Mouse (Mus musculus) erythroid progenitor cell, adult 5-6 weeks (primary cell): ENCODE data around the gene Smpd3. TPM values are rescaled to one million over a fixed set of nuclear protein-coding genes. Genes with fewer than 3 reads are reported as not detected.
"Not testable (repeated sequence)": the region's sequence is repeated elsewhere in the genome, so short reads cannot be mapped to it uniquely, and the experiment has no call there.

ENCODE experiments used
- ATAC-seq: replicated peaks from 2 replicates; pipeline ENCODE4 v1.8.0; 2016; ENCODE audit warnings: moderate number of reproducible peaks, mild to moderate bottlenecking, moderate TSS enrichment, inconsistent platforms; ENCODE audit not compliant: poor library complexity, low FRiP score, severe bottlenecking
- total RNA-seq, 2 experiments: library from RNA; stranded (forward) in 1 of 2; stranded (reverse) in 1 of 2; fragments of 150-400 nt in 1 of 2; fragments of 186-747, 209-891 nt in 1 of 2; gene quantifications; 2 replicates each; pipeline versions ENCODE4 v1.2.3 to v1.2.4; 2015 to 2017; ENCODE audit warnings: low replicate concordance in 2 of 2

The Smpd3 gene
- total RNA-seq, 2 experiments from 2014 or later, result not detected

DNA sequence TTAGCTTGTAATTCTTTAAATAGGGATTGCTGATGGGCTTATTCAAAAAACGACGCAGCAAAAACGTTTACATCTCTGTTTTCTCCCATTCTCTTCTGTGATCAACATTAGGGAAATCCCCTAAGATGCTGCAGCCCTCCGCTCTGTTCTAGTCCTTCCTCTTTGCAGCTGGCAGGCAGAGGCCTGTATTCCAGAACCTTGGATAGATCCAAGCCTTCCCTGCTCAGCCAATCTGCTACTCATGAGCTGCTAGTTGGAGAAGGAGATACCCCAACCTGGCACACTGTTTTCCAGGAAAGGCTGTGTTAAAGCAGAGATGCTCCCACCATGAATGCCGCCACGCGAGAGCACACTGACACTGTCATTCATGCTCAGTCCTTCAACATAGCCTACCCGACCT lies 4.4 kb downstream of the Smpd3 start:
- ATAC-seq, result no peak

DNA sequence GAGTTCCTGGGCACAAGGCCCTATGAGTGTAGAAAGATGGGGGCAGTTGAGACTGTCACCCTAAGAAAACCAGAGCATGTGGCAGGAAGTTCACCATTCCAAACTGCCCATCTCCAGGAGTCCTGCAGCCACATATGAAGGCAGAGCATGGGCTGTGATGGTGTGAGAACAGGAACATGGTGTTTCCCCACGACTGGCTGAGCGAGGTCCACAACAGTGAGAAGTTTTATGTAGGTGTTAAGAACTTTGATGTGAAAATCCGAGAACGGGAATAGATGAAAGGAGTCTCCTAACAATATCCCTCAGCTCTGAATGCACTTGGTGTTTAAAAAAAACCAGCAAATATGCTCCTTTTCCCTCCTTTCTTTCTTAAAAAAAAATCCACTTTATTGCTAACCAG lies 5.3 kb downstream of the Smpd3 start:
- no peak for ATAC-seq

DNA sequence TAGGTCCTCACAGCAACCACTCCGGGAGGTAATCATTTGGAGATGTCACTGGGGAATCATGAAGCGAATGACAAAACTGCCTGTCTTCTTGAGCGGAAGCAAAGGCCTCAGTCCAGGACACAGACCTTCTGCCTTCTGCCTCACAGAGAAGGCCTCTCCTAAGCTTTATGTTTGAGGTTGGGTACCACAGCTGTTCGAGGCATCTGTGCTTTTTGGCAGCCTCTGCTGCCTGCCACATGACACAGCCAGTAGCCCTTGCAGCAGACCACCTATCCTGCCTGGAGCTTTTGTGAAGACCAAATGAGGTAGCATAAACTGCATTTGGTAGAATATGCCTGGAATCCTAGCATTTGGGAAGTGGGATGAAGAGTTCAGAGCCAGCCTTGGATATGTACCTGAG lies 11.2 kb downstream of the Smpd3 start:
- ATAC-seq, result no peak

DNA sequence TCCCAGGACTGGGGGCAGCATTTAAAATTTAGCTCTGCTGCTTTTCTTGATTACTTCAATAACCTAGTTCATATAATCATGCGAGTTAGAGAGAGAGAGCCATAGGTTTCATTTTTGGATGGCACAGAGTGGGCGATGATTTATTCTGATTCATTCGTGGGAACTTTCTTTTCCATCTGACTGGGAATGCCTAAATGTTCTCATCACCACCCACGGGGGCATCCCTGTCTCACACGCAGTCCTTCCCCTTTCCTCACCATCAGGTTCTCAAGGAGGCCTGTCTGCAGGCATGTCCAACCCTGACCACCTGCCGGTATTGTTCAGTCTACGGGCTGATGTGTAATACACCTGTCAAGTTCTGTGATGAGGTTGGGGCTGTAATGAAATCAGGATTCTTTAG lies 16.4 kb downstream of the Smpd3 start:
- ATAC-seq, result no peak

DNA sequence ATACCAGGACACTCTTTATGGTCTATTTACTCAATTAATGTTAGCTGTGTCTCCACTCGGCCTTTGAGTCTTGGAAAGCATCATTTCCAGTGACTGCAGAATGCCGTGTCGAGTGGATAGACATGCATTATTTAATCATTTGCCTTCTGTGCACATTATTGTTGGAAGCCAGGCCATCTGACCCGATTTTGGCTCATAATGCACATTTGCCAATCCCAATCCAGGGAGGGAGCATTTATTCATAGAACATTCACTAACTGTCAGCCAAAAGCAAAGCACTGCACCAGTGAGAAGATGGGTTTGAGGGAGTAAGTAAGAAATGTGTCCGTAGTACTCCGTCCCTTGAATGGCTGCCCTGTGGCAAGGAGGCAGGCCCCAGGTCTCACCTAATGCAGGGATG lies 17.8 kb downstream of the Smpd3 start:
- no peak for ATAC-seq

DNA sequence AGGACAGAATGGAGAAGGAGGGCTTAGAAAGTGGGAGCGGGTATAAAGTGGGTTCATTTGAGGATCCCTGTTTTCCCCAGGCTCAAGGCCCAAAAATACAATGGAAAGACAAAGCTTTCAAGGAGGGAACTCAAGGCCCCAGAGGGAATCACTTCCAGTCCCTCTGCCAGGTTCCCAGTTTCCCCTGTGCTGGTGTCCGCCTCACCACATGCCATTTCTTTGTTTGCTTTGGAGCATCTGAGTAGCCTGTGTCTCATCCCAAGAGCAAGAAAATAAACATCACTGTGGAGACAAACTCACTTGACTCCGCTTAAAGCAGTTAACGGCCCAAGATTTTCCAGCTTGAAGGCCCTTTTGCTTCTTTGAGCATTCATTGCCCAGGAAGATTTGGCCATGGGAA lies 20.7 kb downstream of the Smpd3 start:
- ATAC-seq, result no peak

DNA sequence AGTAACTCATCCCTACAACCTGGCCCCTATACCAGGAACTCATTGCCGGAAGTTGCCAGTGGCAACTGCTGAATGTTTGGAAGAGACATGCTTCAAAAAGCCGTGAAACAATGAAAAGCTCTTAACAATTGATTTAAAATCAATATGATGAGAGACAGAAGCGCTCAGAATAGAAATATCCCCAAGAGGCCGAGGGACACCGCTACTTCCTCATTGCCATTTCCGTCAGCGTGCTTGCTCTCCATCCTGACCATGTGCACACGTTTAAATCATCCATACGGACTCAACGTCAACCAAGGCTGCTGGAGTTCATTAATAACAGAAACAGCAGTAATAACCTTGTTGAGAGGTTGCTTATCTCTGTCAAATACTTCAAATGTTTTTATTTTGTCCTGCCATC lies 21.3 kb downstream of the Smpd3 start:
- no peak for ATAC-seq

DNA sequence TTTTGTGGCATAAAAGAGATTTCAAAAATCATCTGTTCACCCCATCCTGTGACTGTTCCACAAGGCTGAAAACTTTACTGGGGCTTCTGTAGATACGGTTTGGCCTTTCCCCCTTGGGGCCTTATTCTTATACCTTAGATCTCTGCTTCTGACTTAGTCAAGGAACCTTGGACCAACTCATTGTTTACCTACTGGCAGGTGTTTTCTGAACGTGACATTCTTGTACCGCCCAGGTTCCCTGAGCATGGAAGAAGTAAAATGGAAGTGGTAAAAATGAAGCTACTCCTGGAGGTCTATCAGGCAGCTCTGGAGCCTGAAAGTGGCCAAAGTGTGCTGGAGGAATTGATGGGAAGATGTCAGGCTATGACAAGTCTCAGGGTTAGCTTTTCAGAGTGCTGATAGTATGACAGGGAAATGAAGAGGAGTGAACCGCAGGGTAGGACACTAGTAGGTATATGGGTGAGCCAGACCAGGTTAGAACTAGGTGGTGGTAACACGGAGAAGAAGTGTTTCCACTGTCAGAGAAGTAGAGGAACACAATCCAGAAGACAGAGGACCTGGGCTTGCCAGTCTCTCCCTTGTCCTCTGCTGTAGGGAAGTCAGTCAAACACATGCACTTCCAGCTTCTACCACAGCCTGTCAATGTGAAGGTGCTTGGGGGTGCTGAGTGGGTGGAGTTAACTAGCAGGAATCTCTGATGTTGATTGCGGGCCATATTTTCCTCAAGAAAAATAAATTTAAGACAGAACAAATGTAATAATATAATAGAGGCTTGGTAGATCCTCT lies 22.2 kb downstream of the Smpd3 start:
- ATAC-seq, result no peak

DNA sequence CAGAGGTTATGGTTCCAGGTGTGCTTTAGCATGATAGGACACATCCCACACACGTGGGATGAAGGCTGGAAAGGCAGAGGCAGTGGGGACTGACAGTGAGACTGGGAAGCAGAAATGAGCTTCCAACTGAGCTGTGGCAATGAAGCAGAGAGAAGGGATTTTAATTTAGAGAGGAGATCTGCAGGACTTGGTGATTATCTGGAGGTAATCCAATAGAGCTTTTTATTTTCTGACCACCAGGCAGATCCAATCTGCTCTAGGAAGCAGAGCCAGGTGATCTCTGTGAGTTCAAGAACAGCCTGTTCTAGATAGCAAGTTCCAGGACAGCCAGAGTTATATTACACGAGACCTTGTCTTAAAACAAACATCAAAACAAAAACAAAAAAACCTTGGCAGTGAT lies 24.0 kb downstream of the Smpd3 start:
- ATAC-seq, result no peak

DNA sequence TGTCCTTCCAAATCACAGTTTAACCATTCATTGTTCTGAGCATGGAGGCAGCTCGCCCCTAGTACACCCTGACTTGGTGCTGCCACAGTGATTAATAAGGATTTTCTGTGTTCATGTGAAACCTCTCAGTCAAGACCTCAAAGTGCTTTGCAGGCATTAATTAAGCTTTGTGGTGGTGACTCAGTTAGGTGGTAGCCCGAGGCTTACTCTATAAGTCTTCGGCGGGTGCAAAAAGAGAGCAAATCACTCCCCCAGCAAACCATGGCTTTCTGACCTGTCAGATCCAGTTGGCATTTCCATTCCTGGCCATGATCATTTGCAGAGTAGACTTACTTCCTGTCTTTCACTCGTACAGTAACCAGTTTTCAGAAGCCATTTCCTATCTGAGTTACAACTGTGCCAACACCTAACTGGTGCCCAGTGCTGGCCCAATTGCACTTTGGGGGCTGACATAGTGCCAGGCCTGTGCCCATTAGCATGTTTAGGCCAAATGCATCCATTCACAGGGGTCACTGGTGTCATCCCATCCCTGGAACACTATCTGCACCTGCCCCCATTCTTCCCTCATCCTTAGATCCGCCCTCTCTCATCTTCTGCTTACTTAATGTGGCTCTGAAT lies 24.6 kb downstream of the Smpd3 start:
- ATAC-seq, result no peak

DNA sequence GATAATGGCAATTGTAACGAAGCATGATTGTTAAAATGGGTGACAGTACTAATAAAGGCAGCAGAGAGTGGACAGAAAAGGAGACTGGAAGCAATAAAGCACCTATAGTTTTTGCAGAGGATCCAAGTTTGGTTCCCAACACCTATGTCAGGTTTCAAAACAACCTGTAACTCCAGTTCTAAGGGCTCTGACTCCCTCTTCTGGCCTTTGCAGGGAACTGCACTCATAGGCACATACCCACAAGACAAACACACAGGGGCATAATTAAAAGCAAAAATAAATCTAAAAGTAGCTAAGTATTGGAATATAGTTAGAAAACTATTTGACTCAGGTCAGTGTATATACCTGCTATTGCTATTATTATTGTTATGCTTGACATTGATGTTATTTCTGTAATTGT lies 25.8 kb downstream of the Smpd3 start:
- ATAC-seq, result no peak

DNA sequence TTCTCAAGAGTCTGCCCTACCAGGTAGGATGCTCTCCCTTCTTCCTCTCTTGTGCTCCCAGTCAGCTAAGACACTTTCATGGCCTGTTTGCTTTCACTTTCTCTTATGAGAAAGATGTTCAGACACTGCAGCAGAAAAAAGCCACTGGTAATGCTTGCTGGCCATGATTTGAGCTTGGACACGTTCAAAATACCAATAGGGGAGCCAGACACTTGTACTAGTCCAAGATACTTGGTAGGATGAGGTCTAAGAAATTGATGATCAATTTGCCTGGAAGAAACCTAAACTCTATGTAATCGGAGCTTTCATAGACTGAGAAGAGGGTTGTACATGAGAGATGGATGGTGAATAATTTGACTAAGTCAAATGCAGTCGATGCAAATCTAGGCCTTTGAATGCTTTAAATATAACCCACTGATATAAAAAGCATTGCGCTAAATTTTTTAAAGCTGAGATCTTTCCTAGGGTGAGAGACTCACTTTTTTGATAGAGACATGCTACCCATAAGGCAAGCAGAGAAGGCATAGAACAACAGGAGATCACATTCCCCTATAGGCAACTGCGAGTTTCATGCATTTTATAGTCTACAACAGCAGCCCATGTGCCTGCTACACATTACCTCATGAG lies 27.6 kb downstream of the Smpd3 start:
- no peak for ATAC-seq

DNA sequence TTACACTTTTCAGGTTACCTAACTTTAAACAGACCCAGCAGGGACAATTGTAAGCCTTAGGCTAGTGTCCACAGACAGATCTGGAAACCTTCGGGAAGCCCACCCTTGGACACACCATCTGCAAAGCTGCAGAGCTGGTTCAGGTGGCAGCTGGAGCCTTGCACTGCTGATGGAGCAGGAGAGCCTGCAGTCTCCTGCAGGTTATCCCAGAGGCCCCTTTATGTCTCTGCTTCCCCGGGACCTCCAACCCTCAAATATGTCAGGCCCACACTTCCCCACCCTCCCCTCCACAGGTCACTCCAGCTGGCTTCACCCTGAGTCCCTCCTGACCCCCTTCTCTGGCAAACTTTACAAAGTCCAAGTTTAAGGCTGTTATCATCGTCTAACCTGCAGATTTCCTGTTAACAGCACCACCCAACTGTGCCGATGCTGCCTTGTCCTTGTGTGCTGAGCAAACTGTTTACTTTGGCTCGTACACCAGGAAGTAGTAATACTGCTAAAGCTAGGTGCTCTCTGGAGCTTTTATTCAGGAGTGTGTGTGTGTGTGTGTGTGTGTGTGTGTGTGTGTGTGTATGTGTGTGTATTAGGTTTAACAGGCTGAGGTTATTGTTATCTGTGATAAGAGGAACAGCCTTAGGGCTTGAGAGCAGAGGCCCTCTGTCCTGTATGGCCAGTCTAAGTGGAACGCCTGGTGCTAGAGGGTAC lies 29.6 kb downstream of the Smpd3 start:
- not testable (repeated sequence) for ATAC-seq

DNA sequence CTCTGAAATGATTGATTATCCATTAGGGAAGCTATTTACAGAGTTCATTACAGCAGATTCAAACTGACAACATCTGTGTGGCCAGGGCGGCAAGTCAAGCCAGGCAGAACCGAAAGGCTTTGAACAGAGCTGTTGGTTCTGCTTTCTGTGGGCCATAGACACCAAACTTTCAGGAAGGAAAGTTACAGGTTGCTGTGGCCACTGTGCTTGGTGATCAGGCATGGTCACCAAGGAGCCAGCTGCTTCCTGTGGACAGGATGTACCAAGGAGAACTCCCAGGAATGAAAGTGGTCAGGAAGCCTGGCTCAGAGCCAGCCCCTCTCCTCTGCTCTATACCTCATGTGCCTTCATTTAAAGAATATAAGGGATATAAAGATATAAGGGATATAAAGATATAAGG lies 30.2 kb downstream of the Smpd3 start:
- ATAC-seq, result no peak

DNA sequence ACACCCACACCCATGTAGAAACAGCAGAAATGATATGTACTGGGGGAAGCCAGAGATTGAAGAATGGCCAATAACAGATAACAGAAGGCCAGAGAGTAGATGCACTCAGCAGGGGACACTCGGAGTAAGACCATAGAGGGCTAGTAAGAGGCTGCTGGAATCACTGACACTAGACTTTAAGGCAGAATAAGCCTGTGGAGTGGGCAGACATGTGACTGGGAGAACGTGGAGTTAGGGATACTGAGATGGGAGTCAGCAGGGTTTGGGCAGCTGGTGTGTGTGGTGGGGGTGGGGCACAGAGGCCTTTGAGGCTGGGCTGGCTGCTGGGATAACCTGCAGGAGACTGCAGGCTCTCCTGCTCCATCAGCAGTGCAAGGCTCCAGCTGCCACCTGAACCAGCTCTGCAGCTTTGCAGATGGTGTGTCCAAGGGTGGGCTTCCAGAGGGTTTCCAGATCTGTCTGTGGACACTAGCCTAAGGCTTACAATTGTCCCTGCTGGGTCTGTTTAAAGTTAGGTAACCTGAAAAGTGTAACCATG lies 31.0 kb downstream of the Smpd3 start:
- ATAC-seq, result not testable (repeated sequence)

DNA sequence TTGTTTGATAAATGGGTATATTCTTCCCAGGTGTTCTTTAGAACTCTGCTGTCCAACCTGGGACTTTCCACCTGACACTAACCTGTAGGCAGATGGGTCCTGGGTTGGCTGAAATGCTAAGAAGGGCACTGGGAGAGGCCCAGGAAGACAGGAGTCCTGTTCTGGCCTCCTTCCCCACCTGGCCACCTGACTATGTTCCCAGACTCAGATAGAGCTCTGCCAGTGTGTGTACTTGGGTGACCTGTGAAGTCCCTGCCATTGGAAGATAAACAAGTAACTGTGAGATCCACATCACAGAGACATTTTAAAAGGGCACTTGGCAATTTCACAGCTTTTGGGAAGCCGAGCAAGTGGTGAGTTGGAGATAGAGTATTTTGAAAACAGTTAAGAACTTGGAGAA lies 31.7 kb downstream of the Smpd3 start:
- ATAC-seq, result no peak

DNA sequence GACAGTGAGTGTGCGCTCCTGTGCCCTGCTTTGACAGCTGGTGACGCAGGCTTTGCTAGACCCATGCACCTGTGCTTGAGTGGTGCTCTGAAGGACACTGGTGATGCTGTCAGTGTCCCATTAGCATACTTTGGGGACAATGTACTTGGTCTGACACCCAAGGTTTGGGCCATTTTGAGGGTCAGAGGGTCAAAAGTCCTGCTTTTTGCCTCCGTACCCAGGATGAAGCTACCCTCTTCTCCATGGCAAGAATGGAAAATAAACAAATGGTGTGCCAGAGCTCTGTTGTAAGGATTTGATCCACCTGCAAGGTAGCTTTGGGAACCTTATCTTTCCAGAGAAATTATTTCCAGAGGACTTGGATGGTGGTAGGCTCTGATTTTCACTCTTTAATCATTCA lies 32.5 kb downstream of the Smpd3 start:
- ATAC-seq, result no peak

DNA sequence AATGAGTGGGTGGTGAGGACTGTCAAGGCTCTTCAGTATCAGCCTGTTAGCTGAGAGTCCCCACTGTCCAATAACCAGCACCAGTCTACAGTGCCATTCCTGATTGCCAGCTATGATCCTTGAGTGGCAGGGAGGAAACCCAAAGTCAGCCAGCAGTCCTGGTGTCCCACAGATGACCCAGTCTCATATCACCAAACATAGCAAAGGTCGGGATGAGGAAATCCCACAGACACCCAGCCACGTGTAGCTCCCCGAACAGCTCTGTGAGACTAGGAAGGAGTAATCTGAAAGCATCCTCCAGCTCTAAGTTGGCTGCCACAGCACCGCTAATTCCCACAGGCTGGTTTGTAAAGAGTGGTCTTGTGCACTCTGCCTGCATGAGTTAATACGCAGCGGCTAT lies 33.5 kb downstream of the Smpd3 start:
- ATAC-seq, result no peak

DNA sequence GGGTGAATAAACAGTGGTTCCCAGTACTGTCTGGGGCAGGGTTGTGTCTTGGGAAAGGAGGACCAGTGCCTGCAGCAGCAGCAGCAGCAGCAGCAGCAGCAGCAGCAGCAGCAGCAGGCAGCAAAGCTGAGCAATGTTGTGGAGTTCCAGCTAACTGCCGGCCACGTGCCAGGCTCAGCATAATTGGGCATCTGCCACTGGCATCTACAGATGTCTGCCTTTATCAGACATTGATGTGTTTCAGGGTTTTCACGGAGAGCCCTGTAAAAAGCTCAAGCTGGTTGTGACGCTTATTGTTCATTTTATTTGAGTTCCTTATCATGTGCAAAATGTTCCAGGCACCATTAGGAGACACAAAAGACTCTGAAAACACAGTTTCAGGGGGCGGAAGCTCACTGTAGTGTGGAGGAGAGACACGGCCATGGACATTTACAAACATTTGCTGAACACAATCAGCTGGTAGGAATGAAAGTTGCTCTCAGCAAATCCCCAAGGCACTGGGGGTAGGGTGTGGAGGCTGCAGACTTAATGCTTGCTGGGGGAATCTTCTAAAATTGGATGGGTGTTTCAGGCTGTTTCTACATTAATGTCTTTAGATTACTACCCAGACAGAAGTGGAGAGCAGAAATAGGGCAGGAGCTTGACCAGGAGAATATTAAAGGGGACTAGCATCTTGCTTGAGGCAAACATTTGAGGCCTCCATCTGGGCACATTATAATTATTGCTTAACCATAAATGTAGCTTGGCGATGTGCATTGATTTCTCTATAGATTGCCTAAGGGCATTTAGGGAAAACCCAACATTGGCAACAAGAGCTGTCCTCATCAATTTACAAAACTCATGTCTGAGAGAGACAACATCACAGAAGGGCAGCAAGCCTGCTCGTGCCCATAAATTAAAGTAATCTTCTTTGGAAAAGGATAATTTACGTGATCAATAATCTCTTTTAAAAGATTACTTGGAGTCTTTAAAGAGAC lies 36.8 kb downstream of the Smpd3 start:
- no peak for ATAC-seq
